Mouse (Mus musculus): ENCODE results near the gene Gpr45.
A peak's percentile ranks its signal among the peaks of the same experiment; 100 is the strongest.

The Gpr45 gene

GRCm38 (mm10) chr1:43047811-43048210 is 95.1 kb downstream of the Gpr45 start:
- DNase-seq, result no peak

GRCm38 (mm10) chr1:43051903-43052302 is 99.2 kb downstream of the Gpr45 start:
- DNase-seq, result peak in 1 of 2 experiments; percentile 8

GRCm38 (mm10) chr1:43065615-43066310 is 113.1 kb downstream of the Gpr45 start:
- peak; percentile 63 to 72 for DNase-seq

- DNase-seq, result peak in 1 of 2 experiments; percentile 29
These were observed 113.9 kb downstream of the Gpr45 start for GRCm38 (mm10) chr1:43066573-43066972.

GRCm38 (mm10) chr1:43067551-43067950 is 114.9 kb downstream of the Gpr45 start:
- DNase-seq, result no peak

GRCm38 (mm10) chr1:43070726-43071125 is 118.1 kb downstream of the Gpr45 start:
- peak; percentile 55 to 64 for DNase-seq

GRCm38 (mm10) chr1:43072028-43072427 is 119.4 kb downstream of the Gpr45 start:
- no peak for DNase-seq

- no peak for DNase-seq
These were observed 119.9 kb downstream of the Gpr45 start for GRCm38 (mm10) chr1:43072561-43072960.

GRCm38 (mm10) chr1:43074791-43075190 is 122.1 kb downstream of the Gpr45 start:
- no peak for DNase-seq

- no peak for DNase-seq
These were observed 125.5 kb downstream of the Gpr45 start for GRCm38 (mm10) chr1:43078124-43078523.

GRCm38 (mm10) chr1:43082946-43083345 is 130.3 kb downstream of the Gpr45 start:
- DNase-seq, result no peak

Data from lung, adult 18-20 months (tissue).